Mouse (Mus musculus): ENCODE measurements around the gene Ttc3.
"Not testable (repeated sequence)": the region's sequence is repeated elsewhere in the genome, so short reads cannot be mapped to it uniquely, and the experiment has no call there.

Gene Ttc3

GRCm38 (mm10) chr16:94420498-94420897, 50.1 kb downstream of the Ttc3 start:
- intact Hi-C loops (cut with DNase I): no loop called here

- intact Hi-C loops (cut with DNase I): no loop called here
Measured at GRCm38 (mm10) chr16:94428948-94429347, 58.5 kb downstream of the Ttc3 start.

- intact Hi-C loops (cut with DNase I): no loop called here
Measured at GRCm38 (mm10) chr16:94435495-94436234, 65.2 kb downstream of the Ttc3 start.

- intact Hi-C loops (cut with DNase I): no loop called here
Measured at GRCm38 (mm10) chr16:94436801-94437200, 66.4 kb downstream of the Ttc3 start.

GRCm38 (mm10) chr16:94441361-94441760, 70.9 kb downstream of the Ttc3 start:
- intact Hi-C loops (cut with DNase I): no loop called here

- intact Hi-C loops (cut with DNase I): no loop called here
Measured at GRCm38 (mm10) chr16:94449151-94449550, 78.7 kb downstream of the Ttc3 start.

- intact Hi-C loops (cut with DNase I): no loop called here
Measured at GRCm38 (mm10) chr16:94449632-94450031, 79.2 kb downstream of the Ttc3 start.

- intact Hi-C loops (cut with DNase I): no loop called here
Measured at GRCm38 (mm10) chr16:94451545-94452488, 81.4 kb downstream of the Ttc3 start.

GRCm38 (mm10) chr16:94452768-94453167, 82.3 kb downstream of the Ttc3 start:
- intact Hi-C loops (cut with DNase I): no loop called here

GRCm38 (mm10) chr16:94454146-94454545, 83.7 kb downstream of the Ttc3 start:
- intact Hi-C loops (cut with DNase I): no loop called here

GRCm38 (mm10) chr16:94464067-94464466, 93.6 kb downstream of the Ttc3 start:
- intact Hi-C loops (cut with DNase I): no loop called here

GRCm38 (mm10) chr16:94465900-94466299, 95.5 kb downstream of the Ttc3 start:
- intact Hi-C loops (cut with DNase I): no loop called here

GRCm38 (mm10) chr16:94466317-94466716, 95.9 kb downstream of the Ttc3 start:
- intact Hi-C loops (cut with DNase I): not testable (repeated sequence)

- intact Hi-C loops (cut with DNase I): no loop called here
Measured at GRCm38 (mm10) chr16:94467337-94468055, 97.1 kb downstream of the Ttc3 start.

- intact Hi-C loops (cut with DNase I): no loop called here
Measured at GRCm38 (mm10) chr16:94468391-94468790, 98.0 kb downstream of the Ttc3 start.

- intact Hi-C loops (cut with DNase I): loop anchor here (5.0 kb wide), 1 partner anchor 45 kb away; no protein-coding TSS in a partner anchor
Measured at GRCm38 (mm10) chr16:94472515-94472951, 102.1 kb downstream of the Ttc3 start.

- intact Hi-C loops (cut with DNase I): loop anchor here (5.0 kb wide), 1 partner anchor 44 kb away; no protein-coding TSS in a partner anchor
Measured at GRCm38 (mm10) chr16:94473086-94473822, 102.8 kb downstream of the Ttc3 start.

GRCm38 (mm10) chr16:94484752-94485535, 114.5 kb downstream of the Ttc3 start:
- intact Hi-C loops (cut with DNase I): no loop called here

- intact Hi-C loops (cut with DNase I): no loop called here
Measured at GRCm38 (mm10) chr16:94487341-94487740, 116.9 kb downstream of the Ttc3 start.

GRCm38 (mm10) chr16:94489326-94489725, 118.9 kb downstream of the Ttc3 start:
- intact Hi-C loops (cut with DNase I): no loop called here
